Mouse (Mus musculus): ENCODE results near the gene Pgpep1l. TPM values are rescaled to one million over a fixed set of nuclear protein-coding genes. Genes with fewer than 3 reads are reported as not detected.
"Not testable (repeated sequence)": the region's sequence is repeated elsewhere in the genome, so short reads cannot be mapped to it uniquely, and the experiment has no call there.

Gene Pgpep1l
- total RNA-seq, 2 experiments from 2014 or later = 0.65 TPM; not detected in 1

DNA sequence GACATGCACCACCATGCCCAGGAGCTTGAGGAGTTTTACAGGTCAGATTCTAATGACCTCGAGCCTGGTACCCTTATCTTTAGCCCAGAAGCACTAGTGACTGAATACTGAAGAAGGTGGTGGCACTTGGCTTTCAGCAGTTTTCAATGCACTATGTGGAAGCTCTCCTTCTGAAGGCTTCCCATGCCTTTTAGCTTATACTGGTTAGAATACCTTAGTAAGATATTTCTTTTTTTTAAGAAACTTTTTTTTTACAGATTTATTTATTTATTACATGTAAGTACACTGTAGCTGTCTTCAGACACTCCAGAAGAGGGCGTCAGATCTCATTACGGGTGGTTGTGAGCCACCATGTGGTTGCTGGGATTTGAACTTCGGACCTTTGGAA is 19.1 kb upstream of the Pgpep1l start:
- DNase-seq (ENCODE audit: low spot score in 2 of 2) = not testable (repeated sequence)

GRCm38 (mm10) chr7:68282304-68283132 is 18.5 kb upstream of the Pgpep1l start:
- DNase-seq (ENCODE audit: low spot score in 2 of 2) = no peak

DNA sequence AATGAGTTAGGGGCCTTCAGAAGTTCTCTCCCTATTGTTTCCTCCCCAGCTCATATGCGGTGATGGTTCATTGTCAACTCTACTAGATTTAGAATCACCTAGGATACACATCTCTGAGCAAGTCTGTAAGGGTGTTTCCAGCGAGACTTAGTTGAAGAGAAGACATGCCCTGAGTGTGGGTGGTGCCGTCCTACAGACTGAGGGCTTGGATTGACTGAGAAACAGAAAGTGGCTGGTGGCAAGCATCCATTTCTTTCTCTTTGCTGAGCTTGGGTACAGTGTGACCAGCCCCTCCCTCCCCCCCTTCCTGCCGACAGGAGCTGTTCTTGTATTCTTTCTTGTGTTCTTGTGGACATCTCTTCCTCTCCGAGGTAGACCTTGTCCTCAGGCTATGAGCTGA is 17.3 kb upstream of the Pgpep1l start:
- DNase-seq (ENCODE audit: low spot score in 2 of 2) = no peak

- no peak for DNase-seq (ENCODE audit: low spot score in 2 of 2)
Measured at GRCm38 (mm10) chr7:68280352-68280869, 16.4 kb upstream of the Pgpep1l start.

DNA sequence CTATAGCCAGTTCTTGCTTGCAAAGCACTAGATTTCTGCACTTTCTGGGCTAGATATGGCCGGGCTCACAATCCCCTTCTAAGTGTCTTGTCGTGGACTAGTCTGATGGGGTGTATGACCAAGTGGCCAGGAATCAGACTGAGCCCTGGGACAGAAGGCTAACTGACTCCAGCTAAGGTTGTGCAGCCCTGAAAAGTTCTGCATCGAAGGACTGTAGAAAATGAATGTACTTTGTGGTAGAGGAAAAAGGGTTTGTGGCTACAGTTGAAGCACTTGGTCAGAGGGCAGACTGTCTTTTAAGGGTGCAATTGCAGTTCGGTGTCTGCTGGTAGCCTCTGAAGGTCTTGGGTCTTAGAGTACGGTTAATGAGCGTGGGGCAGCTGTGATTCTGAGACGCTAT is 15.4 kb upstream of the Pgpep1l start:
- no peak for DNase-seq (ENCODE audit: low spot score in 2 of 2)

DNA sequence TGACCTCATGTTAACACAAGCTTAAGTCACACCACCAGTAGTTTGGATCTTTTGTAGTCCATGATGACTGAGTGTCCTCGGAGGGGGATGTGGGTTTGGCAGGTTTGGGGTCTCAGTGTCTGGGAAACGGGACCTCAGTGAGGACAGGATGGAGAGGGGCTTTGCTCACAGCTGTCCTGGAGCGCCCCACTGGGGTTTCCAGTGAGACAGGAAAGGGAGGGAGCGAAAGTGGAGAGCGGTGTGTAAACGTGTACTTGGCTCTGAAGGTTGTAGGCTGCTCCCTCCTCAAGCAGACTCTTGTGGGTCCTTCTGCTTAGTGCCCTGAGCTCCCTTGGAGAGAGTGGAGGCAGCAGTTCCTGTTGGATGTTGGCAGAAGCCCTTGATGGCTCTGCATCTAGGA is 14.9 kb upstream of the Pgpep1l start:
- no peak for DNase-seq (ENCODE audit: low spot score in 2 of 2)

DNA sequence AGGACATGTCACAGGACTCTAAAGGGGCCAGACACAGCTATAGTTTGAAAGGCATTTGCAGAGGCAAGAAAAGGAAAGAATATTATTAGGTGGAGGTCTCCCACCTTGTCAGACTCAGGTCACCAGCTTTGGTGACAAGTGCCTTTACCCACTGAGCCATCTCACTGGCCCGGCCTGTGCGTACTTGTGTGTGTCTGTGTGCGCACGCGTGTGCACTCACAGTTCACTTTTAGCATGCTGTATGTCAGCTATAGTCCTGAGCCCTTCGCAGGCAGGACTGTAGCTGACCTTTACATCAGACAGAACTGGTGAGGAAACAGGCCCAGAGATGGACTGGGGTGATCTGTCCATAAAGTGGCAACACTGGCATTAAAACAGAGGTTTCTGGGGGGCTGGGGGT is 14.4 kb upstream of the Pgpep1l start:
- no peak for DNase-seq (ENCODE audit: low spot score in 2 of 2)

GRCm38 (mm10) chr7:68277897-68278270 is 13.9 kb upstream of the Pgpep1l start:
- no peak for DNase-seq (ENCODE audit: low spot score in 2 of 2)

- no peak for DNase-seq (ENCODE audit: low spot score in 2 of 2)
Measured at GRCm38 (mm10) chr7:68277054-68277896, 13.2 kb upstream of the Pgpep1l start.

DNA sequence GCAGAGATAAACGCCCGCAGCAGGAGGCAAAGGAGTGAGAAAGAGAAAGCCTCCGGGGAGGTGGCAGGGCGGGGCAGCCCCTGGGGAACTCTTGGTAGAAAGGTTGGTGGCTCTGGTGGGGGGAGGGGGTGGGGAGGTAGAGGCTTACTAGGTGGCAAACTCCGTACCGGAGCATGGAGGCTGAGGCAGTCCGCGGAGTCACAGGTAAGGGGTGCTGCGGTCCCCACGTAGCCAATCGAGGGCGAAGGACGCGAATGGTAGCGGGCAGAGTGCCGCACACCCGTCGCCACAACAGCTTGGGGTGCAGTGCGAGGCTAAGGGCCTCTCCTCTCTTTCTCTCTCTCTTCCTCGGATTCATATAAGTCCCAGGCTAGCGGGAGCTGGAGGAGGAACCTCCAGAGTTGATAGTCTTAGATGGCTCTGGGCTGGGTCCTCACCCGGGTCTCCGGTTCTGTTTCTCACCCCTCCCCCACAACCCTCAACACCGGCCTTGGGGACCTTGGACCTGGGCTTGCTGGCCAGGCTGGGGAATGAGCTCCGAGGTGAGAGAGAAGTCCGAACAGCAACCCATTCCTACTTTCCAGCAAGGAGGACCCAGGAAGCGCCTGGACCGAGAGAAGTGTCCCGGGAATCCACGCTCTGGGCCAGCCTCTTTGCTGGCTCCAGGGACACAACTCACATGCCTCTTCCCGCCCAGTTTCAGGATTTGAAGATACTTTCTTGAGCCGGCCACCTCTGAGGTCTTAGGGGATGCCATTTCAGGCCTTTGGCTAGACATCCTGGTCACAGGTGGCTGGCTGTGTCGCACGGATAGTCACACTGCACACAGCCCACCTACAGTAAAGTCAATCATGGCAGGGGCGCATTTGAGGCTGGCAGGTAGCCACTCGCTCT is 12.1 kb upstream of the Pgpep1l start:
- DNase-seq (ENCODE audit: low spot score in 2 of 2) = no peak

GRCm38 (mm10) chr7:68275445-68275837 is 11.4 kb upstream of the Pgpep1l start:
- not testable (repeated sequence) for DNase-seq (ENCODE audit: low spot score in 2 of 2)

DNA sequence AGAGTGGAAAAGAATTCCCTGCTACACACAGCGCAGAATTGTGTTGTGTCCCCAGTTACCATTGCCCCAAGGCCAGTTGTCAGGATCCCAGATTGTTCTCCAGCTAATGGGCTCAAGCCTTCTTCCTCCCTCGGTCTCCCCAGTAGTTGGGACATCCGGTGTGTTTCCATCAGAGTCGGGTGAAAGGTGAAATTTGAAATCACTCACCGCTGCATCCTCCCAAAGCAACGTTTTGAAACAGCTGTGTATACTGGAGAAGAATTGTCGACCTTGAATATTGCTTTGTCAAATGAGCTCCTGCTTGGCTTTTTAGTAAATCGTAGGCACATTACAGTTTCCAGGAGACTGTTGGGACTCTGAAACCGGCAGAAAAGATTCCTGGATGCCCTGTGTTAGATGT is 10.9 kb upstream of the Pgpep1l start:
- DNase-seq (ENCODE audit: low spot score in 2 of 2) = no peak

DNA sequence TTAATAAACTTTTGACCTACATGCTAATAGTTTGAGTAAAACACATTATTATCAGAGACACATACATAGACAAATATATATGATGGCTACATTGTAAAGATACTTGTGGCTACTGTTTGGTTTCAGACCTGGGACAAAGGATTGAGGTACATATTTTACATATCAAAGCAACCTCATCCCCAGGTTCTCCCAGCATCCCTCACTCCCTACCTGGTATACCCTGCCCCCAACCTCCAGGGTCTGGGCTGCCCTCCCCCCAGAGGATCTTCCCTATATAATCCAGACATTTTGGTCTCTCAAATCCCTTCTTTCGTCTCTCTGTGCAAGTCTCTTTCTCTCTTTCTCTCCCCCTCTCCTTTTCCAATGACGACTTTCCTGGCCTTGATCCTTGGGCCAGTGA is 10.2 kb upstream of the Pgpep1l start:
- DNase-seq (ENCODE audit: low spot score in 2 of 2) = no peak

DNA sequence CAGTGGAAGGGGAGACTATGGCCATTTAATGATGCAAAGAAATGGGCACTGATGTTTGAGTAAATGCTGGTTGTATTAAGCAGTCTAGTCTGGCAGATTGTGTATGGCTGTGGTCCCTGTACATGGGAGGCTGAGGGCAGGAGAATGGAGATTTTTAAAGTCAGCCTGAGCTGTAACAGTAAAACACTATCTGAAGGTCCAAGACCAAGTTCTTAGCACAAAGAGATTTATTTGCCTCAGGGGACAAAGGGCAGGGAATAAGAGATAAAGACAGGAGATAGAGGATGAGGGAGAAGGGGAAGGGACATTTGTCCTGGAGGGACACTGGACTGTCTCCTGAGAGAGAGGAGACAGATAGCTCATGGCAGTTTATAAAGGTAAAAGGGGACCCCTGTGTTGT is 9.5 kb upstream of the Pgpep1l start, which contains the start of gene Fam169b:
TSS of gene Fam169b (plus strand) at position 325 of the 400 bp plus-strand sequence.
- no peak for DNase-seq (ENCODE audit: low spot score in 2 of 2)

- no peak for DNase-seq (ENCODE audit: low spot score in 2 of 2)
Measured at GRCm38 (mm10) chr7:68272607-68273006, 8.6 kb upstream of the Pgpep1l start.

DNA sequence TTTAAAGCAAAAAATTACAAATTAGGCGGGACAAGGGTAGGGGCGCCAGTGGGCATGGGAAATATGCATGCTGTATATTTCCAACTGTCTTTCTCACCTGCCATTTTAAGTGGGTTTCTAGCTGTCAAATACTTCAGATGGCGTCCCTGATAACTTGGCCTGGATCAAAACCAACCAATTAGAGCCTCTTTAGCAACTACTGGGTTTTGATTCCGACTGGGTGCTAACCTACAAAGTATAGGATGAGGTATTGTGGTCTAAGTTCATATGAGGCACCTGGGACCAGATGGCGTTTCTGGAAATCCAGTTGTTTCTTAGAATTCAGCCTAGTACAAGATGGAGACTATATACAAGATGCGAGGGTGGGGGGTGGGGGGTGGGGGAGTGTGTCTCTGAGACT is 7.8 kb upstream of the Pgpep1l start:
- no peak for DNase-seq (ENCODE audit: low spot score in 2 of 2)

DNA sequence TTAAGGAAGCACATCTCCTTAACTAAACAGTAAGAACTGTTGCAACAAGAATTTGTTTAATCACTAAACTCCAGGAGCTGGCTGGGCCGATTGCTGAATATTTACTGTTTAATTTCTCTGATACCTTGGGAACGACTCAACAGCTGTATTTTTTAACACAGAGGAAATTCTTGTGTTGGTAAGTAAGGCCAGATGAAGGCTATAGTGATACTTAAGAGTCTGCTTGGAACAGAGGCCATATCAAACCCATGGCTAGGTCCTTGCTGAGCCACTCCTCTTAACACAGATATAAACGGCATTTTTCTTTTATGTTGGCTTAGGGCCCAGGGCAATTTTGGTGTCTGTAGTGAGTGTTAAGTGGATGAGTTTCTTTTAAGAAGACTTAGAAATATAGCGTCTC is 6.5 kb upstream of the Pgpep1l start:
- no peak for DNase-seq (ENCODE audit: low spot score in 2 of 2)

GRCm38 (mm10) chr7:68266691-68267090 is 2.7 kb upstream of the Pgpep1l start:
- DNase-seq (ENCODE audit: low spot score in 2 of 2) = no peak

- DNase-seq (ENCODE audit: low spot score in 2 of 2) = no peak
Measured at GRCm38 (mm10) chr7:68265391-68265790, 1.4 kb upstream of the Pgpep1l start.

DNA sequence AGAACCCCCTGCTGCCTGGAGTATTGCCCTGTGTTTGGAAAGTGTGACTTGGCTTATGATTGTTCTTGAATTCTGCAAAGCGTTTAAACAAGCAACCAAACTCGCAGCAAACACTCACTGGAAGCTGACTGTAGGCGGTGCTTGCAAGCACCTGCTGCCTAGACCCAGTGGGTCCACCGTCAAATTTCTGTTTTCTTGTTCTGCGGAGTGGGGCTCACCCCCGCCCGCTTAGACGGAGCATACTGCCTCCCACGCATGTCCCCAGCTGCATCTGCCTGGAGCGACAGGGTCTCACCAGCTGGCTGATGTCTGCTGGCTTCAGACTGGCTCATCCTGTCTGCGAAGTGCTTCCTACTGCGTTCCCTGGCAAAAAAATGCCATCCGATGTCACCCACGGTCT is 498 bp upstream of the Pgpep1l start:
- no peak for DNase-seq (ENCODE audit: low spot score in 2 of 2)

Data from adrenal gland, postnatal 4 days (tissue).